Mouse (Mus musculus) kidney, embryonic 15.5 days (tissue): Measurements from ENCODE around the gene C130050O18Rik. TPM values are rescaled to one million over a fixed set of nuclear protein-coding genes. Genes with fewer than 3 reads are reported as not detected.
"Not testable (repeated sequence)": the region's sequence is repeated elsewhere in the genome, so short reads cannot be mapped to it uniquely, and the experiment has no call there.

Source experiments
- ATAC-seq: fragments of 200-750 bp; cut with Nextera tagmentation; replicated peaks from 2 replicates; pipeline ENCODE4 v1.8.0; 2017; ENCODE audit warnings: moderate TSS enrichment; ENCODE audit not compliant: low FRiP score
- H3K27ac ChIP-seq: fragments of 300-500 bp; sonication (generic); 2 replicates; pipeline ENCODE4 v1.5.1; 2015; ENCODE audit warnings: mild to moderate bottlenecking, inconsistent platforms
- H3K27me3 ChIP-seq: fragments of 300-500 bp; sonication (generic); 2 replicates; pipeline ENCODE4 v1.6.1; 2015; ENCODE audit warnings: inconsistent platforms
- H3K36me3 ChIP-seq: fragments of 300-500 bp; sonication (generic); 2 replicates; pipeline ENCODE4 v1.6.1; 2015; ENCODE audit warnings: inconsistent platforms
- H3K4me1 ChIP-seq: fragments of 300-500 bp; sonication (generic); 2 replicates; pipeline ENCODE4 v1.6.1; 2015; ENCODE audit warnings: inconsistent platforms
- H3K4me2 ChIP-seq: fragments of 300-500 bp; sonication (generic); 2 replicates; pipeline ENCODE4 v1.6.1; 2015; ENCODE audit warnings: moderate library complexity, mild to moderate bottlenecking, inconsistent platforms
- H3K4me3 ChIP-seq: fragments of 300-500 bp; sonication (generic); replicated peaks from 2 replicates; pipeline ENCODE4 v1.5.1; 2015; ENCODE audit warnings: mild to moderate bottlenecking, inconsistent platforms
- H3K9ac ChIP-seq: fragments of 300-500 bp; sonication (generic); 2 replicates; pipeline ENCODE4 v1.6.1; 2015; ENCODE audit warnings: mild to moderate bottlenecking, inconsistent platforms
- H3K9me3 ChIP-seq: fragments of 300-500 bp; sonication (generic); replicated peaks from 2 replicates; pipeline ENCODE4 v1.6.1; 2016; ENCODE audit warnings: inconsistent platforms
- WGBS: fragments of 180-500 bp; shearing (Covaris S2); methylation state at CpG from one replicate; pipeline ENCODE4 v1.1.7; 2015; ENCODE audit warnings: mixed read lengths; 5-methylcytosine and 5-hydroxymethylcytosine counted together
- polyA plus RNA-seq: library from polyadenylated mRNA; unstranded; fragments of >200 nt; fragmentation: Nextera tagmentation; extraction: Ambion mirVana; gene quantifications from 2 replicates; pipeline ENCODE4 v1.2.1, GENCODE M21; 2015

The C130050O18Rik gene
- polyA plus RNA-seq, 1 experiment from 2014 or later: 0.60 TPM

- peak overlapping the region; percentile 14; the same call in 1 of the 2 replicates for H3K4me3 ChIP-seq
- H3K36me3 ChIP-seq: no peaks in the 10 kb centered on the region
- no peak overlapping the region for H3K9ac ChIP-seq
- WGBS: 78% methylated on average over 18 of the region's 18 CpGs
- H3K27me3 ChIP-seq: no peaks in the 10 kb centered on the region
- H3K4me2 ChIP-seq: peak overlapping the region; percentile 93
- no peaks in the 10 kb centered on the region for H3K9me3 ChIP-seq
- ATAC-seq: no peak
- peaks cover 92% of the 10 kb centered on the region for H3K4me1 ChIP-seq
- peak overlapping the region; percentile 77 for H3K27ac ChIP-seq
Measured at GRCm38 (mm10) chr5:139381586-139382513, 23.2 kb upstream of the C130050O18Rik start.

DNA sequence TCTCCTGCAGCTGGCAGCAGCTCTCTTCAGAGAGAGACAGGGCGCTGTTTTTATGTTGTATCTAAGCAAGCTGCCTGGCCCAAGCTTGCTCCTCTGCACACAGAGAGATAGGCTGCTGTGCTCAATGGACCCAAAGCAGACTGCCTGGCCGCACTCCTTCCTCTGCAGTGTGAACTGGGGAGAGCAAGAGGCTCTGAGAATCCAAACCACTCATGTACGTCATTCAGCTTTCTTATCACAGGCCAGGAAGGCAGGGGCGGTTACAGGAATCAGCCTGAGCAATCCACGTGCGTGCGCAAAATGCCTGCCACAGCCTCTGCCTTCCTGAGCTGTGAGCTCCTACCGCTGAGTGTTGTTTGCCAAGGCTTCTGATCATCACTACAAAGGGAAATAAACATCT, 22.3 kb upstream of the C130050O18Rik start:
- H3K4me2 ChIP-seq: peak overlapping the region; percentile 93
- H3K9me3 ChIP-seq: no peaks in the 10 kb centered on the region
- H3K27me3 ChIP-seq: no peaks in the 10 kb centered on the region
- peaks cover 90% of the 10 kb centered on the region for H3K4me1 ChIP-seq
- H3K9ac ChIP-seq: peak overlapping the region; percentile 32; the same call in 1 of the 2 replicates
- WGBS: 52% methylated on average over 8 of the region's 8 CpGs
- H3K4me3 ChIP-seq: no peak overlapping the region
- no peak for ATAC-seq
- H3K27ac ChIP-seq: peak overlapping the region; percentile 77
- H3K36me3 ChIP-seq: no peaks in the 10 kb centered on the region

- WGBS: 83% methylated on average over 9 of the region's 9 CpGs
- 0 out of 2 replicates have a peak overlapping the region, but pooled peaks have one; percentile 93 for H3K4me2 ChIP-seq
- no peak overlapping the region for H3K9ac ChIP-seq
- no peak for ATAC-seq
- peaks cover 90% of the 10 kb centered on the region for H3K4me1 ChIP-seq
- no peaks in the 10 kb centered on the region for H3K36me3 ChIP-seq
- peak overlapping the region; percentile 77 for H3K27ac ChIP-seq
- no peak overlapping the region for H3K4me3 ChIP-seq
- H3K9me3 ChIP-seq: no peaks in the 10 kb centered on the region
- H3K27me3 ChIP-seq: no peaks in the 10 kb centered on the region
Measured at GRCm38 (mm10) chr5:139383234-139383633, 21.8 kb upstream of the C130050O18Rik start.

DNA sequence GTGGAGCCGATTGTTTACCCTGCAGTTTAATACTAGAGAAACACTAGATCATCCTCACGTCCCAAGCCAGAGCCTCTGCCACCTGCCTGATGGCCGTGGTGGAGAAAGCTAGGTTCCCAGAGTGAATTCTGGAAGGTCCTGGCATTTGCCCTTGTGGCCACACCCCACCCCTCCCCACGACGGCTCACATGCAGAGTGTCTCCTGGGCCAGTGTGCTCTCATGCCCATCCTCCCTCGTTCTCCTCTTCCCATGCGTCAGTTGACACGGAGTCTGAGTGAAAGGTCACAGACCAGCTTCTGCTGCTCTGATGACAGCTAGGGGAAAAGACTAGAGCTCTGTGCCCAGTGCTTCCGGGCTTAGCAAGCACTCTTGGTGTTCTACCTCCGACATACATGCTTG, 20.5 kb upstream of the C130050O18Rik start:
- WGBS: 21% methylated on average over 10 of the region's 10 CpGs

GRCm38 (mm10) chr5:139386047-139386446, 19.0 kb upstream of the C130050O18Rik start:
- no peak overlapping the region for H3K4me3 ChIP-seq
- no peaks in the 10 kb centered on the region for H3K9me3 ChIP-seq
- H3K9ac ChIP-seq: no peak overlapping the region
- no peak overlapping the region for H3K4me2 ChIP-seq
- no peak overlapping the region for H3K27ac ChIP-seq
- ATAC-seq: no peak
- peaks cover 89% of the 10 kb centered on the region for H3K4me1 ChIP-seq
- no peaks in the 10 kb centered on the region for H3K27me3 ChIP-seq
- no peaks in the 10 kb centered on the region for H3K36me3 ChIP-seq
- WGBS: 93% methylated on average over 5 of the region's 5 CpGs

More for the DNA sequence above, 20.5 kb upstream of the C130050O18Rik start:
- Histone ChIP-seq H3K4me2 (peak overlapping the region; percentile 20), H3K4me1 (peaks cover 90% of the 10 kb centered on the region), H3K36me3 (no peaks in the 10 kb centered on the region), H3K9ac (no peak overlapping the region), H3K9me3 (no peaks in the 10 kb centered on the region), H3K27ac (peak overlapping the region; percentile 77), H3K4me3 (no peak overlapping the region), H3K27me3 (no peaks in the 10 kb centered on the region)
- 0 out of 2 replicates have a peak, but pooled peaks have one; percentile 22 for ATAC-seq

GRCm38 (mm10) chr5:139387329-139388194, 17.5 kb upstream of the C130050O18Rik start:
- Histone ChIP-seq H3K9me3 (no peaks in the 10 kb centered on the region), H3K4me3 (no peak overlapping the region), H3K27me3 (no peaks in the 10 kb centered on the region), H3K27ac (peak overlapping the region; percentile 85), H3K4me1 (peaks cover 90% of the 10 kb centered on the region), H3K4me2 (no peak overlapping the region), H3K9ac (no peak overlapping the region), H3K36me3 (peaks cover under 1% of the 10 kb centered on the region; the same call in 1 of the 2 replicates)
- ATAC-seq: no peak
- WGBS: 65% methylated on average over 10 of the region's 10 CpGs

DNA sequence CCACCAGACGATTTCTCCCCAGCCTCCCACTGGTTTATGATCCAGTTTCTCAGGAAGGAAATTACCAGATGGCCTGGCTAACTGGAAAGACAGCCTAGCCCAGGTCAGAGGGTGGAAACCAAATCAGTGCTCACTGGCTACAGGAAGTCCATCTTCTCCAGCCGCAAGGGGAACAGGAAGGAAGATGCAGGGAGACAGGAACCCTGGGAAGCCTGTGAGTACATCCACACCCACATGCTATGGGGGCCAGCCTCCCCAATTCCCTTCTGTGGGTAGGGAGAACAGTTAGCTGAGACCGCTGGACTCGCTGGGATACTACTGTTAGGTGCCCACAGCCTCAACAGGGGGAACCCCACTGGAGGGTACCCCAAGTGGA, 16.9 kb upstream of the C130050O18Rik start:
- Histone ChIP-seq H3K27me3 (no peaks in the 10 kb centered on the region), H3K27ac (peak overlapping the region; percentile 85), H3K9me3 (no peaks in the 10 kb centered on the region), H3K4me3 (no peak overlapping the region), H3K36me3 (peaks cover 5% of the 10 kb centered on the region; the same call in 1 of the 2 replicates), H3K4me1 (peaks cover 85% of the 10 kb centered on the region), H3K4me2 (no peak overlapping the region), H3K9ac (0 out of 2 replicates have a peak overlapping the region, but pooled peaks have one; percentile 21)
- WGBS: 38% methylated on average over 4 of the region's 4 CpGs
- no peak for ATAC-seq

DNA sequence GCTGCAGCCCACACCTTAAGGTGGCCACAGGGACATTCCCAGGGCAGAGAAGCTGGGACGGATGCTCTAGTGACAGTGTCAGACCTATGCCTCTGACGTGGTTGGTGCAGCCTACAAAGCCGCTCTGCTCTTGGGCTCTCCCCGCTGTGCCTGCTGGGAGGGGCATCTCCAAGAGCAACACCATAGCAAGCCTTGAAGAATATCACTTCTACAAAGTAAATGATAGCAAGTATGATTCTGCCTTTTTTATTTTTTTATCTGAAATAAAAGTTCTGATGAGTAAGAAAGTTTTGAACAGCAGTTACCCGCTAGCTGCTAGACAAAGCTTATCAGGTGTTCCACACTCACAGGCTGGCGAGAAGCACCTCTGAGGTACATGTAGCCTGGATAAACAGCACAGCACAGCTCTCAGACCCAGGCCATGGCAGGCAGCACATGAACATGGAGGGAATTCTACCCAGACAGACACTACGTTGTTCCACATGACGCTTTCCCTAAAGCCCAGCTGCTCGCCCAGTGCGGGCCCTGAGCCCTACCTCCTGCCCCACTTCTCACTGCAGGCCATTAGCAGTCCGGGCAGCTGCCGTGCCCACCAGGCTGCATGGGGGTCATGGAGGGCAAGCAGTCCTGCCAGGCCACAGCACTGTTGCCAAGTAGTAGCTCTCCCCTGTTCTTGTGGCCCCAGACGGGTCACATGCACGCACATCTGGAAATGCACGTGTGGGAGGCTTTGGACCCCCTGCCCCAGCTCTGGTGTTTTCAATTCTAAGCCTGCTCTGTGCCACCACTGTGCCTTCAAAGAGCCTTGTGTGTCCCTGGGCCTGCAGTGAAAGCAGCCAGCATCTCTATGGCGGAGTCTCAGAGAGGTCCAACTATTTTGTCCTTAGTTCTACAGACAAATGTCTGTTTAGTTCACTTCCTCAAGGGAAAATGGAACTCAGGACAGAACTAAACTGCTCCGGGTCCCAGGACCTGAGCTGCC, 16.1 kb upstream of the C130050O18Rik start:
- Histone ChIP-seq H3K9me3 (no peaks in the 10 kb centered on the region), H3K27ac (peak overlapping the region; percentile 85), H3K36me3 (peaks cover 5% of the 10 kb centered on the region; the same call in 1 of the 2 replicates), H3K9ac (0 out of 2 replicates have a peak overlapping the region, but pooled peaks have one; percentile 21), H3K4me2 (no peak overlapping the region), H3K4me1 (peaks cover 78% of the 10 kb centered on the region), H3K27me3 (no peaks in the 10 kb centered on the region), H3K4me3 (no peak overlapping the region)
- no peak for ATAC-seq
- WGBS: 59% methylated on average over 17 of the region's 17 CpGs

DNA sequence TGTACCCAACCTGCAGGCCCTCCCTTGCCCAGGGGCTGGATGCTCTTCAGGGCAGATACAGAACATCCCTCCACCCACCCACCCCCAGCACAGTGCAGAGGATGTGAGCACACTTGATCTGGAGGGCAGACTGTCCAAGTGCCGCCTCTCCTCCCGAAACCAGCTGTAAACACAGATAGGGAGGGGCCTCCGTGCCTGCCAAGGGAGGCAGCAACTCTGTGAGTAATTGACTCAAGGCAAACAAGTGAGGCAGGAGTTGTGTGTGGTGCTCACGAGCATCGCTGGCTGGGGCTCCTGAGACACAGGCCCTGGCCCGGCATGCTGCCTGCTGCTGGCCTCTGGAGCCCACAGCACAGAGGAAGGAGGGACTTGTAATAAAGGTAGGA, 15.4 kb upstream of the C130050O18Rik start:
- Histone ChIP-seq H3K36me3 (peaks cover 5% of the 10 kb centered on the region; the same call in 1 of the 2 replicates), H3K9ac (0 out of 2 replicates have a peak overlapping the region, but pooled peaks have one; percentile 21), H3K27me3 (no peaks in the 10 kb centered on the region), H3K27ac (peak overlapping the region; percentile 85), H3K4me3 (no peak overlapping the region), H3K4me2 (no peak overlapping the region), H3K9me3 (no peaks in the 10 kb centered on the region), H3K4me1 (peaks cover 76% of the 10 kb centered on the region)
- 23% methylated on average over 6 of the region's 6 CpGs for WGBS
- ATAC-seq: peak; percentile 75

DNA sequence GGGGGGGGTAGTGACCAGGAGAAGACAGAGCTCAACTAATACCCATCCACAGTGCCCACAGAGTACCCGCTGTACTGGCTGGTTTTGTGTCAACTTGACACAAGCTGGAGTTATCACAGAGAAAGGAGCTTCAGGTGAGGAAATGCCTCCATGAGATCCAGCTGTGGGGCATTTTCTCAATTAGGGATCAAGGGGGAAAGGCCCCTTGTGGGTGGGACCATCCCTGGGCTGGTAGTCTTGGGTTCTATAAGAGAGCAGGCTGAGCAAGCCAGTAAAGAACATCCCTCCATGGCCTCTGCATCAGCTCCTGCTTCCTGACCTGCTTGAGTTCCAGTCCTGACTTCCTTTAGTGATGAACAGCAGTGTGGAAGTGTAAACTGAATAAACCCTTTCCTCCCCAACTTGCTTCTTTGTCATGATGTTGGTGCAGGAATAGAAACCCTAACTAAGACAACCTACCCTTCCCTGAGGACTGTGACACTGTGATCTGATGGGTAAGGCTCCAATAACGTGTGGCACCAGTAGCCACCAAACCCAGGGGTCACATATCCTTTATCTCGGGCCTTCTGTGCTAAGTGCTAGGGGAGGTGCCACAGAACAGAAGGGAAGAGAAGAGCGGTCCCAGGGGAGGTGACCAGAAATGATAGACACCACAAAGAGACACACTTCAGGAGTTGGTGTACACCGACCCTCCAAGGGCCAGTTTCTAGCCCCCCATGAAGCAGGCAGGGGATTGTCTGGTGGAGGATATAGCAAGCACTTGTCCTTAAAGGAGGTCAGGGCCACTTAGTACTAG, 14.6 kb upstream of the C130050O18Rik start:
- not testable (repeated sequence) for ATAC-seq, H3K36me3 ChIP-seq, H3K27me3 ChIP-seq, H3K9me3 ChIP-seq, H3K4me2 ChIP-seq, H3K9ac ChIP-seq, H3K4me3 ChIP-seq
- Histone ChIP-seq H3K27ac (0 out of 2 replicates have a peak overlapping the region, but pooled peaks have one; percentile 85), H3K4me1 (peaks cover 67% of the 10 kb centered on the region)
- WGBS: 74% methylated on average over 5 of the region's 5 CpGs
